Mouse (Mus musculus) WW6 (cell line): Measurements from ENCODE around the gene Sgpl1.

Experiments used
- DNase-seq: peaks from one replicate; pipeline ENCODE4 v3.0.0-alpha.2; 2013; ENCODE audit warnings: low read depth, low spot score

Gene Sgpl1

DNA sequence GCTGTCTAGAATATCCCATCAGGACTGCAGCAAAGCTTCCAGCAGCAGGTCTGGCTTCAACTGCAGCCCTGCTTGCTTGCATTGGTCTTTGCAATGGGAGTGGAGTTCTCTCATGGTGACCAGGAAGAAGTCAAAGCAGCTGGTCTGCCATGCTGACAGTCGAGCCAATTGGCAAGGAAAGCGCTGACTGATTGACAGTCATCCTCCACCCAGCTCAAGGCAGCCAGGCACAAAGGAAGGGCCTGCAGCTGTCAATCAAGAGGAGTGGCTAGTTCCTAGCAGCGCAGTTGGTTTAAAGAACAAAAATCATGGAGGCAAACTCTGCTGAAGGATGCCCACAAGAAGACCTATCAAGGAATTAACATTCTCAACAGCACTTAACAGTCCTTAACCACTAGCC, 61.0 kb downstream of the Sgpl1 start:
- DNase-seq: no peak

DNA sequence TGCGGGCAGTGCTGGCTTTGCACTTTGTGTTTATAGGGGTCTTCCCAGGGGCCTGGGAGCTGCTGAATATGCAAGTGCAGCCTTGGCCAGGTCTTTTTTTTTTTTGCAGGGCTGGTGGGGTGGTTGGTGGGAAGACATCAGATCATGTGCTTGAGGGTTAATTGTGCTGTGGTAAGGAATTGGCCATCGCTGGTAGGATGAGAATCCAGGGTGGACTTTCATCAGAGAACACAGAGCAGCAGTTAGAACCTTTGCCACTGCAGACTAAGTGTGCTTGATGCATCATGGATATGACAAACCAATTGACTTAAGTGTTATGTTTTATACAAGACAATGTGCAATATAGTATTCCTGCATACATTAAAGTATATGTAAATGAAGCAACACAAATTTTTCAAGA, 62.1 kb downstream of the Sgpl1 start:
- no peak for DNase-seq

DNA sequence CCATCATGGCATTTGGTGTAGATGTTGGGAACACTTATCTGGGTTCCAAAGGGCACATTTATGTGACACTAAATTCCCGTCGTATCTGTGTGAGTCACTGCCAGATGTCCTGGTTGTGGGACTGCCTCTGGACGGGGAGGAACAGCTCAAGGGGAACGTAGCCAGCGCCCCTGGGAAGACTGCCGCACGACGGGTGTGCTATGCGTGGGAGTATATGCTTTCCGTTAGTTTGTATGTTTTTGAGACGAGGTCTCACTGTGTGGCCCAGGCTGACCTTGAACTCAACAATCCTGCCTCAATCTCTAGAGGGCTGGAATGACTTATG, 66.6 kb downstream of the Sgpl1 start:
- no peak for DNase-seq

DNA sequence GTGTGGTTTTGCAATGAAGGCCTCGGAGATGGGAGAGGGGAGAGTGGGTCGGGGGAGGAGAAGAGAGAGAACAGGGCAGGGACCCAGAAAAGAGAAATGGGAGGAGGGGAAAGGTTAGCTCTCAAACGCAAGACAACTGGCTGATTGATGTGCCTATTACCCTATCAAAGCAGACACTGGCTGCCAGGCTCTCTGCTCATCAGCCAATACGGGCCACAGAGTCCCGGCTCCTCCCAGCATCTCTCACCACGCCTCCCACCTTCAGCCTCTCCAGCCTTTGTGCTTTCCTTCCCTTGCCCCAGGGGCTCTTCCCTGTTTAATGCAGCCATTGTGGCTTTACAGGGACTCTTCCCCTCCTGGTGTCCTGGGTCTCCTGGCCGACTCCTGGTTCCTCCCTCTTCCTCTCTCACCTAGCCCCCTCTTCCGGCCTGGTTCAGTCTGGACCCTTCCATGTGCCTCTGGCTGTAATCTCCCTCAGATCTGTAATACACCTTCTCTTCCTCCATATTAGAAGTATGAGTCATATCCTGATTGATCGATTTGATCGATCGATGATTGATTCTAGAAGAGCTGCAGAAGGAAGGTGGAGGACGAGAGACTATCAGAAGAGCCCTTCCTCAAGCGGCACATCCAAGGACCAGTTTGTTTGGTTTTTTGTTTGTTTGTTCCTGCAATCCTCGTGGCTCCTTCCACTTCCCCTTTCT, 67.1 kb downstream of the Sgpl1 start:
- DNase-seq: peak; percentile 82

DNA sequence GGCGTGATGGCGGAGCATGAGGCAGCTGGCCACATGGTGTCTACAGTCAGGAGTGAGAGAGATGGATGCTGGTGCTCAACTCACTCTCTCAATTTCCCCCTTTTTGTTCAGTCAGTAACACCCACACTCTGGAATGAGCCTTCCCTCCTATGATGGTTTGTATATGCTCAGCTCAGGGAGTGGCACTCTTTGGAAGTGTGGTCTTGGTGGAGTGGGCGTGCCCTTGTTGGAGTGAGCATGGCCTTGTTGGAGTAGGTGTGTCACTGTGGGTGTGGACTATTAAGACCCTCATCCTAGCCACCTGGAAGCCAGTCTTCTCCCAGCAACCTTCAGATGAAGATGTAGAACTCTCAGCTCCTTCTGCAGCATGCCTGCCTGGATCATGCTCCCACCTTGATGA, 71.9 kb downstream of the Sgpl1 start:
- DNase-seq: no peak

DNA sequence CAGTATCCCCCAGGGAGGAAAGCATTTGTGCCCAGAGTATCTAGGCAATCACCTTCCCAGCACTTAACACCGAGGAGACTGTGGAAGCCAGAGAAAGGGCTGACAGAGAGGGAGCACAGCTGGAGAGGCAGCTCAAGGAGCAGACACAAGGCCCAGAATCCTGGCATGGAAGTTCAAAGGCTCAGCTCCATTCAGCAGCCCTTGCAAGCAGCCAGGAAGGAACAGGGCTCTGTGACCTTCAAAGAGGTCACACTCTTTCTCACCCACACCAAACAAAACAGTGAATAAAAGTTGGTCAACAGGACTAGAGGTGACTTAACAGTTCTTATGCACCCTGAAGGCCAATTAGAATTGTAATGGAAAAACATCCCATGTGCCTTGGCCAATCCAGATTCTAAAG, 72.9 kb downstream of the Sgpl1 start:
- DNase-seq: no peak

DNA sequence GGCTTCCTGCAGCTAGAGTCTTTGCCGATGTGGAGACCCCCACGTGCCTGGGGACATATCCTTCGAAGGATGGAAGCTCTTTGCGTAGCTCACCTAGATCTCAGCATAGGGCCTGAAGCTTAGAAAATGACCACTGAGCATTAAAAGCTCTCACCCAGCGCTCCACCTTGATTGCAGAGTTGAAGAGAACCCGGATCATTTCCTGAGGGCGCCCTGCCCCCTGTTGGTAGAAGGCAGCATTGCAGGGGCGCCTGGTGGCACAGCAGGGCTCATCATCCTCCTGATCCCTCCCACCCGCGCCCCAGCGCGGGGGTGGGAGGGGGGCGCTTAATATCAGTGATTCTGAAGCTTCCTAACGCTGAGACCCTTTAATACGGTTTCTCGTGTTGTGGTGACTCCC, 75.2 kb downstream of the Sgpl1 start:
- no peak for DNase-seq

DNA sequence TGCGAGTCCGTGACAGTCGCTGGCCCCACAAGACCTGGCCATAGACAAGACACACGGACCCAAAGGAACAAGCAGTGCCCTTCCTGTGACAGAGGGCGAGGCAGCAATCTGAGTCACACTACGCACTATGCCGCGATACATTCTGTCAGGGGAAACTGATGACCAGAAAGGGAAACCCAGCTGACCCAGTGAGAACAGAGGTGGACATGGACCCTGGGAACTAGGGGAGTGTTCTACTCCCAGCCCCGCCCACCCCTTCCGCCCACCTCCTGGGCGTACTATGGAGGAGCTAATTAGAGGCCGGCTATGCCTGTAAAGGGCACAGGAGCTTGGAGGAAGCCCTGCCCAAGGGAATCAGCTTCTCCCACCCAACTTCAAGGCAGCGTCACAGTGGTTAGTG, 78.3 kb downstream of the Sgpl1 start:
- no peak for DNase-seq

DNA sequence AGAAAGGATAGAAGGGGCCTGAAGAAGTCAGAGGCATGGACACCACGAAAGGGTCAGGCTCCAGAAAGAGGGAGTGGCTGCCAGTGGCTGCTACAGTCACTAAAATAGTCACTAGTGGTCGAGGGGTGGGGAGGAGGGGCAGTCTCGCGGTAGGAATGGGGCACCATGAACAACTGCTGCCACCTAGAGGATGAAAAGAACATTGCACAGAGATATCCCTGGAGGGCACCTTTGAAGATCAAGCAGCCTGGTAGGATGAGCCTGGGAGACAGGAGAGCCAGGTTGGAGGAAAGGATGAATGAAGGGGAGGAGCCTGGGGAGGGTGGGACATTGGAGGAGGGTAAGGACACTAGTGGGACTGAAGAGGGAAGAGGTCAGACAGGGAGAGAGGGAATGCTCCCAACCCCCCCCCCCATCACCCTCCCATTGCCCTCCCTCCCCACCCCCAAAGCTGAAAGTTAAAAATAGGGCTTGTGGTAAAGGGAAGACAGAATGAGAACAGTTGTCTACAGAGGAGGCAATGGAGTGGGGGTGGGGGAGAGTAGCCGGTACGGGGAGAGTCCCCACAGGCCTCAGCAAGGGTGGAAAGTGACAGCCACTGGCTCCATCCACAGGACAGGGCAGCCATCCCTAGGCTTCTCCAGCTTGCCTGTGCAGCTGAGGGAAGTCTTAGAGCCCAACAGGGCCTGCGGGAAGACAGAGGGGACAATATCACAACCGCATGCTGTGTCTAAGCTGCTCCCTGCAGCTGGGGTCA, 78.9 kb downstream of the Sgpl1 start:
- DNase-seq: peak; percentile 65

DNA sequence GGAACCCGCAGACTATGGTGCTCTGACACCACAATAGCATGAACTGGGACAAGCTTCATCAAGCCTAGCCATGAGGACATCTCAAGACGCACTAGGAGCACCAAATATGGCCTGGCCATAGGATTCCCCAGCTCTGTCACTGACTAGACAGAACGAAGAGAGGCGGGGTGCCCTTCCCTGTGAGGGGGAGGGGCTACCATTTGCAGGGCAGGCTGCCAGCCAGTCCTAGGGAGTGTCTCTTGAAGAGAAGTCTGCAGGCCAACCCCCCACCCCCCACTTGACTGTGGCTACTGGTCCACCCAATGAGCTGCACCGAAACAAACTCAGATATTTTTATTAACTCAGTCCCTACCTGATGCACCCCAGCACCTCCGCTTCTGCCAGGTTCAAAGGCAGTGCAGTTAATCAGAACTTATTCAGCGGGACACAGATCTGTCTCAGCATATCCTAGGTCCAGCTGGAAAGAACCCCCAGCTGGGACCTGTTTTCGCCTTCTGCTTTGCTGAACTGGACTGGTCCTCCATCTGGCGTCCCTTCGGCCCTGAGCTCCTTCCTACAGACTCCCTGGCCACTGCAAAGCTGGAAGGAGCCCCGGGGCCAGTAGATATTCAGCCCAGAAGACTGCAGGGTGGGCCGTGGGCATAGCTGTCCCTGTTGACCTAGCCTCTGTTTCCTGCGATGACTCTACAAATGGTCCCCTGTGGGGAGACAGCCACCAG, 82.1 kb downstream of the Sgpl1 start:
- no peak for DNase-seq

DNA sequence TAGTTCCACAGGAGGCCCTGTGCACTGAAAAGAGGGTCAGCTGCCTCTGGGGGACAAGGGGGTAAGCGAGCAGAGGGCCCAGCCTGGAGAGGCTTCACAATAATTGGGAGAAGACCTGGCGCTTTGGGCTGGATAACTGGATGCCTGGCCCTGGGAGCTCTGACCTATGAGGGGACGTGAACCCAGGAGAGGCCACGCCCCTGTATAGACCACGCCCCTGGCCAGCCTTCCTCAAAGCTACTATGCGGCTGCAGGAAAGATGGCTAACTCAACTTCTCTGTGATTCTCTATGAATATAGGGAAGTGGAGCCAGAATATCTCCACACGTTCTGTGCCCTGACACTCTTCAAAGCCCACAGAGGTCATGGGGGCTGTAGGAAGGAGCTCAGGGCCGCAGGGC, 82.9 kb downstream of the Sgpl1 start:
- DNase-seq: peak; percentile 50

DNA sequence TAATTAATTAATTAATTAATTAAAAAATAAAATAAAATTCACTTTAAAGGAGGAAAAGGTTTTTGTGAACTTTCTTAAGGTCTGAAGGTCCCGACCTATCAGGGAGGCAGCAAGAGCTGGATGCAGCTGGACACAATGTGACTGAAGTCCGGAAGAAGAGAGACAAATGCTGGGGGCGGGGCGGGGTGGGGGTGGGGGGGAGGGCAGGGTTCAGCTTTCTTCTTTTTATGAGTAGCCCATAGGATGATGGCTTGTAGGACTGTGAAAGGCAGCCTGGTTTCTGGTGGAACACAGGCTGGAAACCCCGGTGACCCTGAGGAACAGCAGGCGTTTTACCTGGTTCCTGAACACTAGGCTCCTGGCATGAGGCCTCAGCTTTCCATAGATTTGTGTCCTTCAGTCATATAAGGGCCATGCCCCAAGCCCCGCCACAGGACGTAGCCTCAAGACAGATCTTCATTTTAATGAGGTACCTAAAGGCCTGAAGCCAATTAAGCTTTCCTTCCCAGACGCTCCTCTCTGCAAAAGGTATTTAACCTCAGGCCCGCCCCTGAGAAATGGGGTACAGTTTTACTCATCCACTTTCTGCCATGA, 84.1 kb downstream of the Sgpl1 start:
- no peak for DNase-seq

DNA sequence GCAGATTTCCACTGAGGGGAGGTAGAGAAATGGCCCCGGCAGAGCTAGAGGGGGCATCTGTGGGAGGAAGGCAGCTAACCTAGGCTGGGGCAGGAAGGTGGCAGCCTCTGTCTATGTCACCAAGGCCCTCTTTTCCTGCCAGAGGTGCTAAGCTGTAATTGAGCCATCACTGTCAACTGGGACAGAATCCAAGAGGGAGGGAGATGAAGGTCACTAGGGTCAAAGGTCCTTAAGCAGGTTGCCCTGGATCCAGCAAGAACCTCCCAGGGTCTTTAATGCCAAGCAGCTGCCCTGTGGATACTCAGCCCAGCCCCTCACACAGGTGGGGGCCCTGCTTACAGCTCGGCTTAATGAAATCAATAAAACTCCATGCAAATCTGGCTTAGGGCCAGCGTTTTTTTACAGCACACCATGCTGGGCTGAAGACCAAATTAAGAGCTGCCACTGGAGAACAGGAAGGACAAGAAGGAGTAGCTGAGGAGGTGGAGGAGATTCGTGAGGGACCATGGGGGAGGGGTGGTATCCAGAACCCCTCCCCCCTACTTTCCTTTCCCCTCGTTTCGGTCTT, 87.9 kb downstream of the Sgpl1 start:
- no peak for DNase-seq

DNA sequence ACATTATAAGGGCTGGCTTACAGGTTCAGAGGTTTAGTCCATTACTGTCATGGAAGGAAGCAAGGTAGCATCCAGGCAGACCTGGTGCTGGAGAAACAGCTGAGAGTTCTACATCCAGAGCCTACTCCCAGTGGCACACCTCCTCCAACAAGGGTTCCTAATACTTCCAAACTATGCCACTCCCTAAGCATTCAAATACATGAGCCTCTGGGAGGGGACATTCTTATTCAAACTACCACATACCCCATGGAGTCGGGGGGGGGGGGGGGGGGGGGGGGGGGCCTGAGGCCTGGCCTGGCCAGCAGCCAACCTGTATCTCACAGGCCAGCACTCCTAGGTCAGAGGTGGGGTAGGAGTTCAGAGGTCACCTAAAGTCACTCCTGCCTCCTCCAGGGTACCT, 88.4 kb downstream of the Sgpl1 start:
- no peak for DNase-seq

DNA sequence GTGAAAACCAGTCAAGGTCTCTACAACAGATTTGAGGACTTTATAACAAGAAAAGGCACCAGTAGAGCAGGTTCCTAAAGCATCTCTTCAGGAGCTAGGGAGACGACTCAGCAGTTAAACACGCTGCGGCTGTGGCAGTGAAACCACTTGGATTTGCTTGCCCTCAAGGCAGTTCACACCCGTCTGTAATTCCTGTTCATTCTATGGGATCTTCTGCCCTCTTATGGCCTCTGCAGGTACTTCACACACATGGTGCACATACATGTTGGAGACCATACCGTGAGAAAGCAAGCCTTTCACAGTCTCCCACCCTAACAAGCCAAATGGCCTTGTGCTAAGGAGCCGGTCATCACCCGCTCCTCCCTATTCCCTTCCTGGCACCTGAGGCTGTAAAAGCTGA, 90.8 kb downstream of the Sgpl1 start:
- DNase-seq: no peak

DNA sequence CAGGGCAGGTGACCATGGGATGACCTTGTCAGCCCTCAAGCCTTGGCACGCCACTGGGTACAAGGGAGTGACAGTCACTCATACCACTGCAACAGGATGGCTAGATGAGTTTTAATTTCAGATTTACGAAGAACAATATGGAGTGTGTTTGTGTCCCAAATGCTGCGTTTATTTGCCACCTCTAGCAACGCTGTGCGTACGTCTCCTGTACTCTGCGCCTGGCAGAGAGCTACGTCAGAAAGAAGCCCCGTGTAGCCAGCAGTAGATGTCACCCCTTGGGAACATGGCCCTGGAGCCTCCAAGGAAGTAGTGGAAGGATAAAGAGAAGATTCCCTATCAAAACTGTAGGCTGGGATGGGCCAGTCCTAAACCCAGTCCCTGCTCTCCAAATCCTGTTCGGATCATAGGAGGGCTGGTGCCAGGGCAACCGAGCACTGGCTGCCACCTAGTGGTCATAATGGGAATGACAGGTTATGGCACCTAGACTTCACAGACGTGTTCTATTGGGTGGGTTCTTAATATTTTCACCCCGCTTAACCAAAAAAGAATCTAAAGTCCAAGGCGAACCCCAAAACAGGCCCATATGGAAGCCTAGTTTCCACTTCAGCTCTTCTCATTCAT, 95.4 kb downstream of the Sgpl1 start:
- no peak for DNase-seq
